15 mouse cellular contexts compared by ENCODE assay signal in the genomic region with DNA sequence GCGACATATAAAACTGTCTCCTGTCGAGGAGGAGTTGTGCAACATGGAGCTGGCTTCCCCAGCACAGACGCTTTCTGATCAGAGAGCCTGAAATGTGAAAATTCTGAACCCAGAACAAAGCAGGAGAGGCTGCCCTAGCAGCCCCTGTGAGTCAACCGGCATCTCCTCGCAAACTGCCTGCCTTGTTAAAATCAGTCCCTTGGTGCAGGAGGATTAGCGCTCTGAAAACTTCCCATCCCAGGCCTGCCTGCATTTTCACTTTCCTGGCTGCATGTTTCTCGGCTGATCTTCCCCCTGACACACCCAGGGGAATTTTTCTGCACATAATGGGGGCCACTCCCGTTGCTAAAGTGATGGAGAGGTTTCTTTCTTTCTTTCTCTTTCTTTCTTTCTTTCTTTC.
DNase-seq lines count a peak whose midpoint lies in the region; ATAC-seq lines count a peak whose summit lies in the region.
"Had no signal": no experiment of that assay in that cellular context is flagged by ENCODE, and none has a peak within 500 bp of the region (broad histone marks: within the 10 kb centered on the region; RNA-seq: fewer than 3 reads in every experiment).

No protein-coding gene starts in this region.

- no peak overlapping the region for H3K4me3 ChIP-seq in neural tube, embryonic 12.5 days
- H3K4me3 ChIP-seq in neural tube, embryonic 15.5 days (replicated peaks): no peak overlapping the region
- H3K4me3 ChIP-seq in limb, embryonic 10.5 days: no peak overlapping the region
- H3K4me3 ChIP-seq: heart, embryonic 10.5 days; liver, embryonic 12.5 days had no signal

- H3K4me2 ChIP-seq in neural tube, embryonic 12.5 days (replicated peaks): 0 out of 2 replicates have a peak overlapping the region, but pooled peaks have one; percentile 4
- no peak overlapping the region for H3K4me2 ChIP-seq in neural tube, embryonic 15.5 days
- H3K4me2 ChIP-seq: liver, embryonic 12.5 days had no signal

- H3K9ac ChIP-seq in neural tube, embryonic 12.5 days: no peak overlapping the region
- no peak overlapping the region for H3K9ac ChIP-seq in neural tube, embryonic 15.5 days (replicated peaks)
- H3K9ac ChIP-seq: liver, embryonic 12.5 days had no signal

- no peaks in the 10 kb centered on the region for H3K36me3 ChIP-seq in neural tube, embryonic 12.5 days
- H3K36me3 ChIP-seq in neural tube, embryonic 15.5 days: no peaks in the 10 kb centered on the region
- no peaks in the 10 kb centered on the region for H3K36me3 ChIP-seq in limb, embryonic 10.5 days
- H3K36me3 ChIP-seq: heart, embryonic 10.5 days; liver, embryonic 12.5 days had no signal

- WGBS in neural tube, embryonic 12.5 days: 39% methylated on average over 8 of the region's 8 CpGs
- 30% methylated on average over 8 of the region's 8 CpGs for WGBS in neural tube, embryonic 15.5 days
- WGBS in limb, embryonic 10.5 days: 40% methylated on average over 8 of the region's 8 CpGs

- no peak overlapping the region for H3K27ac ChIP-seq in neural tube, embryonic 12.5 days
- H3K27ac ChIP-seq in neural tube, embryonic 15.5 days (replicated peaks): no peak overlapping the region
- peak overlapping the region; percentile 74 for H3K27ac ChIP-seq in limb, embryonic 10.5 days
- H3K27ac ChIP-seq: heart, embryonic 10.5 days; liver, embryonic 12.5 days had no signal

- no peaks in the 10 kb centered on the region for H3K9me3 ChIP-seq in neural tube, embryonic 12.5 days
- H3K9me3 ChIP-seq in neural tube, embryonic 15.5 days (replicated peaks): no peaks in the 10 kb centered on the region
- H3K9me3 ChIP-seq in limb, embryonic 10.5 days (replicated peaks): no peaks in the 10 kb centered on the region
- H3K9me3 ChIP-seq: heart, embryonic 10.5 days; liver, embryonic 12.5 days had no signal

- no peaks in the 10 kb centered on the region for H3K27me3 ChIP-seq in neural tube, embryonic 12.5 days (replicated peaks)
- peaks cover 4% of the 10 kb centered on the region; the same call in 1 of the 2 replicates for H3K27me3 ChIP-seq in neural tube, embryonic 15.5 days (replicated peaks)
- 0 out of 2 replicates have a peak, but pooled peaks cover 8% of the 10 kb centered on the region for H3K27me3 ChIP-seq in limb, embryonic 10.5 days (ENCODE audit: low read depth, poor library complexity, severe bottlenecking)
- H3K27me3 ChIP-seq: liver, embryonic 12.5 days had no signal

- peaks cover 21% of the 10 kb centered on the region for H3K4me1 ChIP-seq in neural tube, embryonic 12.5 days
- H3K4me1 ChIP-seq in neural tube, embryonic 15.5 days: peaks cover 22% of the 10 kb centered on the region
- peaks cover 28% of the 10 kb centered on the region for H3K4me1 ChIP-seq in limb, embryonic 10.5 days
- H3K4me1 ChIP-seq: liver, embryonic 12.5 days had no signal

- peak; percentile 3 for DNase-seq in gastrocnemius, adult 18-20 months (ENCODE audit: low spot score)
- no peak for DNase-seq in gastrocnemius, adult 8-10 months (ENCODE audit: low spot score in 2 of 2)
- no peak for DNase-seq in limb, embryonic 10.5 days (ENCODE audit: low spot score)
- DNase-seq in cerebellum, adult 11-12 months: no peak
- no peak for DNase-seq in frontal cortex, adult 2 months (ENCODE audit: extremely low spot score in 1 of 2, low spot score in 1 of 2)
- no peak for DNase-seq in cerebellum, adult 9-11 months
- DNase-seq: cerebellum, adult 18-20 months; heart, postnatal 36 days; kidney, postnatal 25 days; lung, postnatal 14 days had no signal

- ATAC-seq in neural tube, embryonic 12.5 days (ENCODE audit: low FRiP score, low read depth): no peak
- no peak for ATAC-seq in neural tube, embryonic 15.5 days (ENCODE audit: low FRiP score)
- ATAC-seq: intestine, embryonic 16.5 days; liver, embryonic 12.5 days had no signal
